Mouse (Mus musculus) intestine, embryonic 16.5 days (tissue): ENCODE results near the gene Pknox1. TPM values are rescaled to one million over a fixed set of nuclear protein-coding genes. Genes with fewer than 3 reads are reported as not detected.
"Not testable (repeated sequence)": the region's sequence is repeated elsewhere in the genome, so short reads cannot be mapped to it uniquely, and the experiment has no call there.

Experiments
- ATAC-seq: fragments of 200-750 bp; cut with Nextera tagmentation; 2 replicates; pipeline ENCODE4 v1.8.0; 2017; ENCODE audit warnings: moderate TSS enrichment, moderate library complexity
- H3K27ac ChIP-seq: fragments of 300-500 bp; sonication (generic); 2 replicates; pipeline ENCODE4 v1.5.1; 2014; ENCODE audit warnings: mild to moderate bottlenecking, low read length
- H3K27me3 ChIP-seq: fragments of 300-500 bp; sonication (generic); replicated peaks from 2 replicates; pipeline ENCODE4 v1.6.1; 2014; ENCODE audit warnings: low read length, control low read depth, mixed read lengths; ENCODE audit not compliant: control insufficient read depth, insufficient read depth
- H3K36me3 ChIP-seq: fragments of 300-500 bp; sonication (generic); 2 replicates; pipeline ENCODE4 v1.6.1; 2014; ENCODE audit warnings: low read length, control low read depth; ENCODE audit not compliant: control insufficient read depth, insufficient read depth
- H3K4me1 ChIP-seq: fragments of 300-500 bp; sonication (generic); 2 replicates; pipeline ENCODE4 v1.6.1; 2014; ENCODE audit warnings: low read length, control low read depth, mixed read lengths; ENCODE audit not compliant: control insufficient read depth, insufficient read depth
- H3K4me2 ChIP-seq: fragments of 300-500 bp; sonication (generic); 2 replicates; pipeline ENCODE4 v1.6.1; 2014; ENCODE audit warnings: low read depth, low read length, control low read depth
- H3K4me3 ChIP-seq: fragments of 300-500 bp; sonication (generic); 2 replicates; pipeline ENCODE4 v1.5.1; 2014; ENCODE audit warnings: mild to moderate bottlenecking, low read length
- H3K9ac ChIP-seq: fragments of 300-500 bp; sonication (generic); 2 replicates; pipeline ENCODE4 v1.6.1; 2014; ENCODE audit warnings: low read depth, low read length
- H3K9me3 ChIP-seq: fragments of 300-500 bp; sonication (generic); 2 replicates; pipeline ENCODE4 v1.6.1; 2016; ENCODE audit warnings: low read length, control low read depth; ENCODE audit not compliant: control insufficient read depth
- WGBS: fragments of 180-500 bp; shearing (Covaris S2); extraction: QIAGEN DNeasy Blood & Tissue Kit; methylation state at CpG from one replicate; pipeline ENCODE4 v1.1.7; 2014; 5-methylcytosine and 5-hydroxymethylcytosine counted together
- polyA plus RNA-seq: library from polyadenylated mRNA; unstranded; fragments of >200 nt; fragmentation: Nextera tagmentation; extraction: Ambion mirVana; gene quantifications from 2 replicates; pipeline ENCODE4 v1.2.1, GENCODE M21; 2015

Pknox1 gene
- polyA plus RNA-seq, 1 experiment from 2014 or later, result 25.7 TPM

GRCm38 (mm10) chr17:31531441-31532158, 32.9 kb upstream of the Pknox1 start:
- no peak for ATAC-seq
- WGBS, result 84% methylated on average over 14 of the region's 14 CpGs
- Histone ChIP-seq H3K4me1 (peaks cover 9% of the 10 kb centered on the region), H3K27me3 (no peaks in the 10 kb centered on the region), H3K4me2 (no peak overlapping the region), H3K4me3 (no peak overlapping the region), H3K9me3 (no peaks in the 10 kb centered on the region), H3K27ac (no peak overlapping the region), H3K36me3 (peaks cover 12% of the 10 kb centered on the region), H3K9ac (no peak overlapping the region)

GRCm38 (mm10) chr17:31532331-31532730, 32.2 kb upstream of the Pknox1 start:
- H3K4me2 ChIP-seq, H3K9me3 ChIP-seq, H3K4me1 ChIP-seq, H3K9ac ChIP-seq, H3K27ac ChIP-seq, H3K4me3 ChIP-seq, H3K27me3 ChIP-seq, ATAC-seq: not testable (repeated sequence)
- peaks cover 12% of the 10 kb centered on the region for H3K36me3 ChIP-seq
- WGBS, result 92% methylated on average over 3 of the region's 4 CpGs

GRCm38 (mm10) chr17:31535358-31535757, 29.2 kb upstream of the Pknox1 start:
- 0 out of 2 replicates have a peak overlapping the region, but pooled peaks have one; percentile 21 for H3K9ac ChIP-seq
- peak; percentile 40; the same call in 1 of the 2 replicates for ATAC-seq
- 71% methylated on average over 4 of the region's 4 CpGs for WGBS
- no peaks in the 10 kb centered on the region for H3K27me3 ChIP-seq
- H3K27ac ChIP-seq, result peak overlapping the region; percentile 67
- H3K4me3 ChIP-seq, result no peak overlapping the region
- H3K9me3 ChIP-seq, result no peaks in the 10 kb centered on the region
- peaks cover 9% of the 10 kb centered on the region for H3K4me1 ChIP-seq
- H3K36me3 ChIP-seq, result 0 out of 2 replicates have a peak, but pooled peaks cover 4% of the 10 kb centered on the region
- H3K4me2 ChIP-seq, result no peak overlapping the region

GRCm38 (mm10) chr17:31535871-31536629, 28.5 kb upstream of the Pknox1 start:
- WGBS, result 35% methylated on average over 8 of the region's 8 CpGs
- Histone ChIP-seq H3K9ac (peak overlapping the region; percentile 21; the same call in 1 of the 2 replicates), H3K4me2 (no peak overlapping the region), H3K4me1 (peaks cover 9% of the 10 kb centered on the region), H3K9me3 (no peaks in the 10 kb centered on the region), H3K4me3 (no peak overlapping the region), H3K27ac (peak overlapping the region; percentile 67), H3K36me3 (0 out of 2 replicates have a peak, but pooled peaks cover 2% of the 10 kb centered on the region), H3K27me3 (no peaks in the 10 kb centered on the region)
- peak; percentile 62 for ATAC-seq

GRCm38 (mm10) chr17:31540101-31540500, 24.4 kb upstream of the Pknox1 start:
- H3K4me1 ChIP-seq, result peaks cover 13% of the 10 kb centered on the region
- H3K36me3 ChIP-seq, result no peaks in the 10 kb centered on the region
- no peak overlapping the region for H3K4me2 ChIP-seq
- no peak for ATAC-seq
- 44% methylated on average over 3 of the region's 3 CpGs for WGBS
- no peaks in the 10 kb centered on the region for H3K9me3 ChIP-seq
- H3K4me3 ChIP-seq, result no peak overlapping the region
- H3K27me3 ChIP-seq, result no peaks in the 10 kb centered on the region
- no peak overlapping the region for H3K27ac ChIP-seq
- no peak overlapping the region for H3K9ac ChIP-seq

GRCm38 (mm10) chr17:31540809-31541459, 23.6 kb upstream of the Pknox1 start:
- Histone ChIP-seq H3K4me2 (no peak overlapping the region), H3K9me3 (no peaks in the 10 kb centered on the region), H3K27me3 (no peaks in the 10 kb centered on the region), H3K27ac (no peak overlapping the region; the same call in 1 of the 2 replicates), H3K4me1 (peaks cover 6% of the 10 kb centered on the region), H3K36me3 (no peaks in the 10 kb centered on the region), H3K9ac (no peak overlapping the region), H3K4me3 (no peak overlapping the region)
- no peak for ATAC-seq
- WGBS, result 59% methylated on average over 4 of the region's 4 CpGs

GRCm38 (mm10) chr17:31541460-31541831, 23.1 kb upstream of the Pknox1 start:
- H3K9ac ChIP-seq, result no peak overlapping the region
- H3K4me3 ChIP-seq, result no peak overlapping the region
- H3K27ac ChIP-seq, result no peak overlapping the region
- H3K4me2 ChIP-seq, result no peak overlapping the region
- H3K4me1 ChIP-seq, result 0 out of 2 replicates have a peak, but pooled peaks cover 5% of the 10 kb centered on the region
- no peaks in the 10 kb centered on the region for H3K9me3 ChIP-seq
- no peaks in the 10 kb centered on the region for H3K27me3 ChIP-seq
- WGBS, result 31% methylated on average over 6 of the region's 6 CpGs
- ATAC-seq, result 0 out of 2 replicates have a peak, but pooled peaks have one; percentile 38
- no peaks in the 10 kb centered on the region for H3K36me3 ChIP-seq

GRCm38 (mm10) chr17:31543574-31543973, 21.0 kb upstream of the Pknox1 start:
- no peak overlapping the region for H3K27ac ChIP-seq
- H3K4me2 ChIP-seq, result no peak overlapping the region
- no peaks in the 10 kb centered on the region for H3K27me3 ChIP-seq
- H3K4me1 ChIP-seq, result 0 out of 2 replicates have a peak, but pooled peaks cover 5% of the 10 kb centered on the region
- no peak overlapping the region for H3K4me3 ChIP-seq
- ATAC-seq, result no peak
- 13% methylated on average over 6 of the region's 6 CpGs for WGBS
- no peak overlapping the region for H3K9ac ChIP-seq
- H3K9me3 ChIP-seq, result no peaks in the 10 kb centered on the region
- H3K36me3 ChIP-seq, result no peaks in the 10 kb centered on the region
